Mouse (Mus musculus): ENCODE data around the gene Klf8.
"Not testable (repeated sequence)": the region's sequence is repeated elsewhere in the genome, so short reads cannot be mapped to it uniquely, and the experiment has no call there.

Klf8 gene

GRCm38 (mm10) chrX:153237304-153237919 is at the start of gene Klf8:
TSS of gene Klf8 (plus strand) at chrX:153237466.
- DNase-seq (ENCODE audit: low spot score), result peak; percentile 24

- peak; percentile 12 for DNase-seq (ENCODE audit: low spot score)
These were observed 38.1 kb upstream of the Klf8 start for GRCm38 (mm10) chrX:153199185-153199584.

DNA sequence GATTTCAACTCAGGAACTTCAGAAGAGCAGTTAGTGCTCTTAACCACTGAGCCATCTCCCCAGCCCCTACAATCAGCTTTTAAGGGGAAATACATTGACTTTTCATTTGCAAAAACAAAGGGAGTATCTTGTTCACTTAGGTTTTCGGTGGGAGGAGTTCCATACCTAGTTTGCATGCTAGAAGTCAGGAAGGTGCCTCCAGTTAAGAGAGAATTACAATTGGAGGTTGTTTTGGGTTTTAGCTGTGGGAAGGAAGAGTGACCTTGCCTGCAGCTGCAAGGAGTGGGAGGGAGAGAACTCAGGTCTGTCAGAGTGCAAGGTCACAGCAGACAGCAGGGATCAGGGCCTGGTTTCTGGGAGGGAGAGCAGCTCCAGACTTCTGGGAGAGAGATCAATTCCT is 26.2 kb upstream of the Klf8 start:
- DNase-seq (ENCODE audit: low spot score), result no peak

GRCm38 (mm10) chrX:153231240-153231639 is 6.0 kb upstream of the Klf8 start:
- no peak for DNase-seq (ENCODE audit: low spot score)

GRCm38 (mm10) chrX:153233255-153233654 is 4.0 kb upstream of the Klf8 start:
- peak; percentile 2 for DNase-seq (ENCODE audit: low spot score)

GRCm38 (mm10) chrX:153237920-153238504 is 746 bp downstream of the Klf8 start:
- DNase-seq (ENCODE audit: low spot score), result peak; percentile 54

GRCm38 (mm10) chrX:153254256-153254655 is 17.0 kb downstream of the Klf8 start:
- DNase-seq (ENCODE audit: low spot score), result no peak

- DNase-seq (ENCODE audit: low spot score), result no peak
These were observed 18.2 kb downstream of the Klf8 start for GRCm38 (mm10) chrX:153255504-153255903.

DNA sequence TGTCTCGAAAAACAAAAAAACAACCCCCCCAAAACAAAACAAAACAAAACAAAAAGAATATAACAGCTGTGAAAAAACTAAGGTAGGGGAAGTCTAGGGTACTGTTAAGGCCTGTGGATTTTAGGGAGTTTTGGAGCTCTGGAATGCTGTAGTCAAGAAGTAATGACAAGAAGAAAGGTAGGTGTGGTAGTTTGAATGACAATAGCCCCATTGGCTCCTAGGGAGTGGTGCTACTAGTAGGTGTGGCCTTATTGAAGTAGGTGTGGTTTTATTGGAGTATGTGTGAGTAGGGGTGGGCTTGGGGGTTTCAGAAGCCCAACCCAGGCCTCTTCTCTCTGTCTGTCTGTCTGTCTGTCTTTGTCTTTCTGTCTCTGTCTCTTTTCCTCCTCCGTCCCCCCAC is 44.9 kb downstream of the Klf8 start:
- DNase-seq (ENCODE audit: low spot score), result no peak

- no peak for DNase-seq (ENCODE audit: low spot score)
These were observed 74.1 kb downstream of the Klf8 start for GRCm38 (mm10) chrX:153311356-153311755.

GRCm38 (mm10) chrX:153323105-153323504 is 85.8 kb downstream of the Klf8 start:
- no peak for DNase-seq (ENCODE audit: low spot score)

DNA sequence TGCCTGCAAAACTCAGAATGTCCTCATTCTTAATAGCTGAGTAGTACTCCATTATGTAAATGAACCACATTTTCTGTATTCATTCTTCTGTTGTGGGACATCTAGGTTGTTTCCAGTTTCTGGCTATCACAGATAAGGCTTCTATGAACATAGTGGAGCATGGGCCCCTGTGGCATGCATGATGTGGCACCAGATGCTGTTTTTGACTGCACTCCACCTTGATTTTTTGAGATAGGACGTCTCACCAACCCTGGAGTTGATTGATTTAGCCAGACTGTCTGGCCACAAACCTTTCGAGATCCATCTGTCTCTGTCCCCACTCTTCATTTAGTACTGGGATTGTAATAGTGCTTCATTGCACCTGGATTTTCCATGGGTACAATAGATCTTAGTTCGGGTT is 96.9 kb downstream of the Klf8 start:
- DNase-seq (ENCODE audit: low spot score), result not testable (repeated sequence)

GRCm38 (mm10) chrX:153359331-153360215 is 122.3 kb downstream of the Klf8 start:
- DNase-seq (ENCODE audit: low spot score), result peak; percentile 31

DNA sequence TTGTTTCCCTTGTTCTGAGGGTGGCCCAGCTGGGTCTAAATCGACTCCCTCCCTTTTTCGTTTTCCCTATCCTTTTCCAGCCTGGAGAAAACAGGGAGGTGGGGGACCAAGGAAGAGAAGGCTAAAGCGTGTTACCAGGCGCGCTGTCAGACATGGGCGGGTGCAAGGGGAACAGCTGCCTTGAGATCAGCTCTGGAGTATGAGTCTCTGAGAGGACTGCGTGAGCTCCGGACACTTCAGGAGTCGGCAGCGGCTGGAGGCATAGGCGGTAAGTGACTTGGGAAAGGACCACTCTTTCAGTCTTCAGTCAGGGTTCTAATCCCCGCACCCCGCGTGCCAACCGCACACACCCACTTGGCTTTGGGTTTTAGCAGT is 122.9 kb downstream of the Klf8 start:
- peak; percentile 47 for DNase-seq (ENCODE audit: low spot score)

GRCm38 (mm10) chrX:153360666-153361269 is 123.5 kb downstream of the Klf8 start:
- no peak for DNase-seq (ENCODE audit: low spot score)

GRCm38 (mm10) chrX:153366754-153367153 is 129.5 kb downstream of the Klf8 start:
- DNase-seq (ENCODE audit: low spot score), result peak; percentile 60

- peak; percentile 39 for DNase-seq (ENCODE audit: low spot score)
These were observed 132.5 kb downstream of the Klf8 start for GRCm38 (mm10) chrX:153369780-153370179.

GRCm38 (mm10) chrX:153375105-153375504 is 137.8 kb downstream of the Klf8 start:
- peak; percentile 18 for DNase-seq (ENCODE audit: low spot score)

DNA sequence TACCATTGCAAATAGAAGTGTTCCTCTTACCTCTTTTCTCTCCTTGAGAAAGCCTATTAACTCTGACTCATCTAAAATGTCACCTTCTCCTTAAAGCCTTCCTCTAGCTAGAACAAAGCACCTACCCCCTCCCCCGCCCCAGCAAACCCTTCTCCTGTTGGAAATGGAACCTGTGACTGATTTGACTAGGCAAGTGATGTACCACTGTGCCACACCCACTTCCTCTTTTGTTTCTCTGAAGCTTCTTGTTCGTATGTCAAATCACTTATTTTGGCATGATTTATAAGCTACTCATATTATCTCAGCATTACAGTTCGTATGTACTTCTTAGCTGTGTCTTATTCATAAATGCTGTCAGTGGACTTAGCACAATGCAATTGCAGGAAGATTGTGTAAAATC is 144.5 kb downstream of the Klf8 start:
- no peak for DNase-seq (ENCODE audit: low spot score)

- DNase-seq (ENCODE audit: low spot score), result peak; percentile 31
These were observed 152.0 kb downstream of the Klf8 start for GRCm38 (mm10) chrX:153389291-153389690.

DNA sequence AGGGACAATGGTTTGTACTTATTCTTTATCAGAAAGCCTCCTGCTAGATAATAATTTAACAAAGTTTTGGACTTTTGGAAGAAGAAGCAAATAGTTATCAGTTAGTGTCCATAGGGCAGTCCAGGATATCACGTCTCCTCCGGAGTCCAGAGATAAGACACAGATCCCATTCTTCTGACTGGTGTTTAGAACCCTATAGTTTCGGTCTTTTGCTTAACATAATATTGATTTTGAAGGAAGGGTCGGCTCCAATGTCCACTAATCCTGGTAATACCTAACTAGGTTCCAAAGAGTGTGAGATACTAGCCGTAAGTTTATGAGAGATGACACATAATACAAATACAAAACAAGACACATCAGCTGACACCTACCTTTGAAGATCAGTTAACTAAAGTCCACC is 179.8 kb downstream of the Klf8 start:
- no peak for DNase-seq (ENCODE audit: low spot score)

DNA sequence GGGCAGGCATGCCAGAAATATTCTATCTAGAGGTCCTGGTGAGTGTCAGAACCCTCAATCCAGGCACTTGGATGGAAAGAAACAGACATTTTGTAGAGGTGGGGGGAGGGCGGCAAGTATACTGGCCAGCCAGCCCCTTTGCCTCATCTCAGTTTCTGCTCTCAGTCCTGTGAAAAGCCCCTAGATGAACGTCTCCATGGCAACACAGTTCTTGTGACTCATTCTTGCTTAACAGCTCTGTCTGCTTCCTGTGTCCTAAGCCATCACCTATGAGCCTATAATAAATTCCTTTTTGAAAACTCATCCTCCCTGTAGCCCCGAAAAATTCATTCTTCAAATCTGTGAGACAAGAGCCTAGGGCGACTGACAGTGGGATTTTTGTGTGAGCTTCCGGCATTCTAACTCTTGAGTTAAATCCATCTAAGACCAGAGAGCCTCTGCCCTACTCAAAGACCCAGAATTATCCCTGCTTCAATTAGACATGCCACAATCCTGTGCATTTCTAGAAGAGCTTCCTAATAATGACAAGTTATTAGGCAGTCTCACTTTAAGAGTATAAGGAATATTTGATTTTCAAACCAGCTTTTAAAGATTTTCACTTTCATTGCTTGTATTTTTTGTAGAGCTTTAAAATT is 196.5 kb downstream of the Klf8 start:
- DNase-seq (ENCODE audit: low spot score), result peak; percentile 75
